Mouse (Mus musculus) frontal cortex, postnatal 36 days (tissue): ENCODE measurements around the gene Glyctk.
"Not testable (repeated sequence)": the region's sequence is repeated elsewhere in the genome, so short reads cannot be mapped to it uniquely, and the experiment has no call there.

ENCODE experiments used
- DNase-seq, 2 experiments: peaks; one replicate each; pipeline ENCODE4 v3.0.0; 2022; ENCODE audit warnings: low spot score in 2 of 2

Glyctk gene

GRCm38 (mm10) chr9:106176769-106177168, 18.8 kb upstream of the Glyctk start:
- DNase-seq: no peak

- DNase-seq: no peak
Measured at GRCm38 (mm10) chr9:106175552-106176200, 17.7 kb upstream of the Glyctk start.

- DNase-seq: no peak
Measured at GRCm38 (mm10) chr9:106173363-106173762, 15.4 kb upstream of the Glyctk start.

GRCm38 (mm10) chr9:106172527-106172926, 14.6 kb upstream of the Glyctk start:
- no peak for DNase-seq

GRCm38 (mm10) chr9:106171346-106172158, 13.6 kb upstream of the Glyctk start:
- peak; percentile 49 to 61 for DNase-seq

GRCm38 (mm10) chr9:106170556-106171345, 12.8 kb upstream of the Glyctk start, which contains the start of gene Wdr82:
Wdr82 (plus strand) TSS chr9:106170928.
- peak; percentile 85 to 89 for DNase-seq

GRCm38 (mm10) chr9:106169917-106170316, 12.0 kb upstream of the Glyctk start:
- DNase-seq: no peak

- not testable (repeated sequence) for DNase-seq
Measured at GRCm38 (mm10) chr9:106169006-106169405, 11.1 kb upstream of the Glyctk start.

GRCm38 (mm10) chr9:106167703-106168102, 9.8 kb upstream of the Glyctk start:
- no peak for DNase-seq

GRCm38 (mm10) chr9:106167241-106167640, 9.3 kb upstream of the Glyctk start:
- no peak for DNase-seq

- DNase-seq: no peak
Measured at GRCm38 (mm10) chr9:106166709-106167108, 8.8 kb upstream of the Glyctk start.

GRCm38 (mm10) chr9:106160426-106160825, 2.5 kb upstream of the Glyctk start:
- no peak for DNase-seq

- DNase-seq: peak; percentile 93 to 96
Measured at GRCm38 (mm10) chr9:106159784-106160301, 1.9 kb upstream of the Glyctk start.

GRCm38 (mm10) chr9:106159237-106159636, 1.3 kb upstream of the Glyctk start:
- no peak for DNase-seq

GRCm38 (mm10) chr9:106157623-106157925, 364 bp downstream of the Glyctk start:
- no peak for DNase-seq

GRCm38 (mm10) chr9:106156921-106157622, 866 bp downstream of the Glyctk start:
- no peak for DNase-seq

- peak in 1 of 2 experiments; percentile 44 for DNase-seq
Measured at GRCm38 (mm10) chr9:106156419-106156818, 1.5 kb downstream of the Glyctk start.

- no peak for DNase-seq
Measured at GRCm38 (mm10) chr9:106154106-106154505, 3.8 kb downstream of the Glyctk start.

- no peak for DNase-seq
Measured at GRCm38 (mm10) chr9:106149399-106149754, 8.6 kb downstream of the Glyctk start.

GRCm38 (mm10) chr9:106148541-106149398, 9.2 kb downstream of the Glyctk start:
- DNase-seq: no peak
